Mouse (Mus musculus): ENCODE results near the gene Syt12. TPM values are rescaled to one million over a fixed set of nuclear protein-coding genes. Genes with fewer than 3 reads are reported as not detected.

Syt12 gene
- polyA plus RNA-seq, 1 experiment from 2014 or later = 0.41 TPM

GRCm38 (mm10) chr19:4437886-4438285 is 39.4 kb downstream of the Syt12 start:
- H3K36me3 ChIP-seq (ENCODE audit: control insufficient read depth, insufficient read depth, low read length) = no peaks in the 10 kb centered on the region
- H3K9me3 ChIP-seq (ENCODE audit: control insufficient read depth, low read depth, low read length) = no peaks in the 10 kb centered on the region
- H3K9ac ChIP-seq (replicated peaks; ENCODE audit: low read depth, low read length) = no peak overlapping the region
- 68% methylated on average over 6 of the region's 6 CpGs for WGBS
- H3K4me2 ChIP-seq (replicated peaks; ENCODE audit: low read depth, low read length) = no peak overlapping the region
- peaks cover 31% of the 10 kb centered on the region; the same call in 1 of the 2 replicates for H3K4me1 ChIP-seq (ENCODE audit: control insufficient read depth, insufficient read depth, low read length)
- no peak overlapping the region for H3K27ac ChIP-seq (ENCODE audit: low read length)
- ATAC-seq (ENCODE audit: insufficient number of reproducible peaks, insufficient read depth, low FRiP score, low read depth) = no peak
- H3K4me3 ChIP-seq (ENCODE audit: low read depth, low read length) = no peak overlapping the region
- H3K27me3 ChIP-seq (ENCODE audit: control insufficient read depth, insufficient read depth, low read length) = no peaks in the 10 kb centered on the region

- Histone ChIP-seq H3K27me3 (ENCODE audit: control insufficient read depth, insufficient read depth, low read length) (no peaks in the 10 kb centered on the region), H3K9me3 (ENCODE audit: control insufficient read depth, low read depth, low read length) (no peaks in the 10 kb centered on the region), H3K27ac (ENCODE audit: low read length) (no peak overlapping the region), H3K4me3 (ENCODE audit: low read depth, low read length) (no peak overlapping the region), H3K4me1 (ENCODE audit: control insufficient read depth, insufficient read depth, low read length) (peaks cover 25% of the 10 kb centered on the region; the same call in 1 of the 2 replicates), H3K36me3 (ENCODE audit: control insufficient read depth, insufficient read depth, low read length) (no peaks in the 10 kb centered on the region), H3K4me2 (replicated peaks; ENCODE audit: low read depth, low read length) (no peak overlapping the region), H3K9ac (replicated peaks; ENCODE audit: low read depth, low read length) (no peak overlapping the region)
- 83% methylated on average over 3 of the region's 3 CpGs for WGBS
- no peak for ATAC-seq (ENCODE audit: insufficient number of reproducible peaks, insufficient read depth, low FRiP score, low read depth)
Observed at GRCm38 (mm10) chr19:4436254-4436653, 41.0 kb downstream of the Syt12 start.

GRCm38 (mm10) chr19:4434999-4435398 is 42.2 kb downstream of the Syt12 start:
- Histone ChIP-seq H3K9ac (replicated peaks; ENCODE audit: low read depth, low read length) (no peak overlapping the region), H3K4me2 (replicated peaks; ENCODE audit: low read depth, low read length) (no peak overlapping the region), H3K27ac (ENCODE audit: low read length) (no peak overlapping the region), H3K36me3 (ENCODE audit: control insufficient read depth, insufficient read depth, low read length) (no peaks in the 10 kb centered on the region), H3K4me1 (ENCODE audit: control insufficient read depth, insufficient read depth, low read length) (peaks cover 13% of the 10 kb centered on the region; the same call in 1 of the 2 replicates), H3K27me3 (ENCODE audit: control insufficient read depth, insufficient read depth, low read length) (no peaks in the 10 kb centered on the region), H3K9me3 (ENCODE audit: control insufficient read depth, low read depth, low read length) (no peaks in the 10 kb centered on the region), H3K4me3 (ENCODE audit: low read depth, low read length) (no peak overlapping the region)
- ATAC-seq (ENCODE audit: insufficient number of reproducible peaks, insufficient read depth, low FRiP score, low read depth) = no peak
- 92% methylated on average over 1 of the region's 1 CpGs for WGBS

- Histone ChIP-seq H3K36me3 (ENCODE audit: control insufficient read depth, insufficient read depth, low read length) (no peaks in the 10 kb centered on the region), H3K4me3 (ENCODE audit: low read depth, low read length) (no peak overlapping the region), H3K9ac (replicated peaks; ENCODE audit: low read depth, low read length) (no peak overlapping the region), H3K4me1 (ENCODE audit: control insufficient read depth, insufficient read depth, low read length) (peaks cover 5% of the 10 kb centered on the region; the same call in 1 of the 2 replicates), H3K27ac (ENCODE audit: low read length) (no peak overlapping the region), H3K4me2 (replicated peaks; ENCODE audit: low read depth, low read length) (no peak overlapping the region), H3K9me3 (ENCODE audit: control insufficient read depth, low read depth, low read length) (no peaks in the 10 kb centered on the region), H3K27me3 (ENCODE audit: control insufficient read depth, insufficient read depth, low read length) (no peaks in the 10 kb centered on the region)
- 83% methylated on average over 1 of the region's 1 CpGs for WGBS
- ATAC-seq (ENCODE audit: insufficient number of reproducible peaks, insufficient read depth, low FRiP score, low read depth) = no peak
Observed at GRCm38 (mm10) chr19:4433756-4434155, 43.5 kb downstream of the Syt12 start.

GRCm38 (mm10) chr19:4430091-4430620 is 47.1 kb downstream of the Syt12 start:
- peaks cover 13% of the 10 kb centered on the region; the same call in 1 of the 2 replicates for H3K36me3 ChIP-seq (ENCODE audit: control insufficient read depth, insufficient read depth, low read length)
- ATAC-seq (ENCODE audit: insufficient number of reproducible peaks, insufficient read depth, low FRiP score, low read depth) = no peak
- 89% methylated on average over 4 of the region's 4 CpGs for WGBS
- no peak overlapping the region for H3K4me3 ChIP-seq (ENCODE audit: low read depth, low read length)
- no peaks in the 10 kb centered on the region for H3K27me3 ChIP-seq (ENCODE audit: control insufficient read depth, insufficient read depth, low read length)
- no peaks in the 10 kb centered on the region for H3K4me1 ChIP-seq (ENCODE audit: control insufficient read depth, insufficient read depth, low read length)
- no peak overlapping the region for H3K4me2 ChIP-seq (replicated peaks; ENCODE audit: low read depth, low read length)
- no peaks in the 10 kb centered on the region for H3K9me3 ChIP-seq (ENCODE audit: control insufficient read depth, low read depth, low read length)
- no peak overlapping the region for H3K9ac ChIP-seq (replicated peaks; ENCODE audit: low read depth, low read length)
- no peak overlapping the region for H3K27ac ChIP-seq (ENCODE audit: low read length)

GRCm38 (mm10) chr19:4425610-4426366 is 51.5 kb downstream of the Syt12 start:
- H3K4me1 ChIP-seq (ENCODE audit: control insufficient read depth, insufficient read depth, low read length) = no peaks in the 10 kb centered on the region
- ATAC-seq (ENCODE audit: insufficient number of reproducible peaks, insufficient read depth, low FRiP score, low read depth) = no peak
- no peak overlapping the region for H3K9ac ChIP-seq (replicated peaks; ENCODE audit: low read depth, low read length)
- H3K27me3 ChIP-seq (ENCODE audit: control insufficient read depth, insufficient read depth, low read length) = no peaks in the 10 kb centered on the region
- H3K27ac ChIP-seq (ENCODE audit: low read length) = no peak overlapping the region
- H3K9me3 ChIP-seq (ENCODE audit: control insufficient read depth, low read depth, low read length) = no peaks in the 10 kb centered on the region
- H3K4me2 ChIP-seq (replicated peaks; ENCODE audit: low read depth, low read length) = no peak overlapping the region
- 76% methylated on average over 19 of the region's 19 CpGs for WGBS
- peaks cover 13% of the 10 kb centered on the region; the same call in 1 of the 2 replicates for H3K36me3 ChIP-seq (ENCODE audit: control insufficient read depth, insufficient read depth, low read length)
- H3K4me3 ChIP-seq (ENCODE audit: low read depth, low read length) = no peak overlapping the region

- H3K4me3 ChIP-seq (ENCODE audit: low read depth, low read length) = no peak overlapping the region
- no peak for ATAC-seq (ENCODE audit: insufficient number of reproducible peaks, insufficient read depth, low FRiP score, low read depth)
- H3K27me3 ChIP-seq (ENCODE audit: control insufficient read depth, insufficient read depth, low read length) = no peaks in the 10 kb centered on the region
- no peak overlapping the region for H3K9ac ChIP-seq (replicated peaks; ENCODE audit: low read depth, low read length)
- H3K27ac ChIP-seq (ENCODE audit: low read length) = no peak overlapping the region
- no peaks in the 10 kb centered on the region for H3K4me1 ChIP-seq (ENCODE audit: control insufficient read depth, insufficient read depth, low read length)
- H3K9me3 ChIP-seq (ENCODE audit: control insufficient read depth, low read depth, low read length) = no peaks in the 10 kb centered on the region
- peaks cover 13% of the 10 kb centered on the region; the same call in 1 of the 2 replicates for H3K36me3 ChIP-seq (ENCODE audit: control insufficient read depth, insufficient read depth, low read length)
- H3K4me2 ChIP-seq (replicated peaks; ENCODE audit: low read depth, low read length) = no peak overlapping the region
- 78% methylated on average over 3 of the region's 3 CpGs for WGBS
Observed at GRCm38 (mm10) chr19:4423021-4423420, 54.2 kb downstream of the Syt12 start.

GRCm38 (mm10) chr19:4422581-4422980 is 54.7 kb downstream of the Syt12 start:
- Histone ChIP-seq H3K4me3 (ENCODE audit: low read depth, low read length) (no peak overlapping the region), H3K4me1 (ENCODE audit: control insufficient read depth, insufficient read depth, low read length) (no peaks in the 10 kb centered on the region), H3K9me3 (ENCODE audit: control insufficient read depth, low read depth, low read length) (no peaks in the 10 kb centered on the region), H3K4me2 (replicated peaks; ENCODE audit: low read depth, low read length) (no peak overlapping the region), H3K27me3 (ENCODE audit: control insufficient read depth, insufficient read depth, low read length) (no peaks in the 10 kb centered on the region), H3K36me3 (ENCODE audit: control insufficient read depth, insufficient read depth, low read length) (peaks cover 13% of the 10 kb centered on the region; the same call in 1 of the 2 replicates), H3K9ac (replicated peaks; ENCODE audit: low read depth, low read length) (no peak overlapping the region), H3K27ac (ENCODE audit: low read length) (no peak overlapping the region)
- 96% methylated on average over 3 of the region's 3 CpGs for WGBS
- no peak for ATAC-seq (ENCODE audit: insufficient number of reproducible peaks, insufficient read depth, low FRiP score, low read depth)

All from stomach, embryonic 14.5 days (tissue).